Comparison of ENCODE assay signal across 11 mouse cellular contexts in the genomic region with DNA sequence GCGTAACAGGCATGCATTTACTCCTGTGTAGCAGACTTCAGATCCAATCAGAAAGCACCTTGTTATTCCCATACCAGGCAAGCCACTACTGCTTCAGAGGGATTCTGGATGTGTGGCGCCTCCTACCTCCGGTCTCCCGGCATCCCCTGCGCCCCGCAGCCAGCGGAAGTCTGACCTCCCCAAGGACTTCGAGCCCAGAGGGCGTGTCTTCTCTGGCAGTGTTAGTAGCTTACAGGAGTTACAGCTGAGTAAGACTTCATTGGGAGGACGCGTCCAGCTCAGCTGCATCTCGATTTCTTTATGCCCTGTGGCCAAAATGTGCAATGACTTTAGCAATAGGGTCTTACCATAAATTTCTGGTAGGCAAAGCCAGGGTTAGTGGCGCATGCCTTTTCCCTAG. TPM values are rescaled to one million over a fixed set of nuclear protein-coding genes. Genes with fewer than 3 reads are reported as not detected.
A peak's percentile ranks its signal among the peaks of the same experiment; 100 is the strongest.
DNase-seq lines count a peak whose midpoint lies in the region; ATAC-seq and TF ChIP-seq lines count a peak whose summit lies in the region.
"Had no signal": no experiment of that assay in that cellular context is flagged by ENCODE, and none has a peak within 500 bp of the region (broad histone marks: within the 10 kb centered on the region; RNA-seq: fewer than 3 reads in every experiment).

No protein-coding gene starts in this region.

- no peaks in the 10 kb centered on the region for H3K79me2 ChIP-seq in heart, adult 2 months (replicated peaks; ENCODE audit: control insufficient read depth, insufficient read depth, low read length)
- no peaks in the 10 kb centered on the region; the same call in 1 of the 2 replicates for H3K79me2 ChIP-seq in MEL (ENCODE audit: control insufficient read depth, insufficient read depth, low read length, poor library complexity)

- TF ChIP-seq POLR2A in heart, adult 2 months (IDR thresholded peaks at IDR 0.05; ENCODE audit: insufficient read depth, low read depth, low read length): peak; percentile 43; the same call in 1 of the 2 replicates
- TF ChIP-seq POLR2A in MEL (IDR thresholded peaks at IDR 0.05; ENCODE audit: control insufficient read depth in 1 of 2, insufficient read depth in 1 of 2, low read depth in 1 of 2, low read length in 2 of 2, poor library complexity in 1 of 2): peak; percentile 37 to 79; a peak in 2 of 4 replicates

- no peak overlapping the region for H3K27ac ChIP-seq in heart, adult 2 months
- no peak overlapping the region for H3K27ac ChIP-seq in heart, embryonic 11.5 days (ENCODE audit: low read depth, low read length)
- H3K27ac ChIP-seq in MEL (ENCODE audit: control insufficient read depth, low read depth, low read length): 0 out of 2 replicates have a peak overlapping the region, but pooled peaks have one; percentile 25
- H3K27ac ChIP-seq in heart, postnatal 0 days (ENCODE audit: low read depth): no peak overlapping the region
- H3K27ac ChIP-seq in lung, postnatal 0 days (ENCODE audit: low read length): no peak overlapping the region
- H3K27ac ChIP-seq in midbrain, embryonic 10.5 days (replicated peaks): no peak overlapping the region
- H3K27ac ChIP-seq: neural tube, embryonic 15.5 days had no signal

- H3K27me3 ChIP-seq in heart, adult 2 months (ENCODE audit: control insufficient read depth, insufficient read depth, low read length): no peaks in the 10 kb centered on the region; the same call in 1 of the 2 replicates
- no peaks in the 10 kb centered on the region for H3K27me3 ChIP-seq in heart, embryonic 11.5 days (ENCODE audit: control insufficient read depth, insufficient read depth, low read length)
- H3K27me3 ChIP-seq in MEL (ENCODE audit: control insufficient read depth in 1 of 2, insufficient read depth in 2 of 2, low read length in 2 of 2): peaks cover 0 to 1% of the 10 kb centered on the region in 2 experiments; a peak in 2 of 4 replicates
- no peaks in the 10 kb centered on the region for H3K27me3 ChIP-seq in heart, postnatal 0 days (ENCODE audit: control insufficient read depth, insufficient read depth, low read length)
- H3K27me3 ChIP-seq in lung, postnatal 0 days (replicated peaks; ENCODE audit: insufficient read depth, low read length): no peaks in the 10 kb centered on the region
- no peaks in the 10 kb centered on the region for H3K27me3 ChIP-seq in midbrain, embryonic 10.5 days (ENCODE audit: low read depth, poor library complexity, severe bottlenecking)
- H3K27me3 ChIP-seq: neural tube, embryonic 15.5 days had no signal

- 39% methylated on average over 13 of the region's 13 CpGs for WGBS in heart, adult 2 months
- 64% methylated on average over 13 of the region's 13 CpGs for WGBS in heart, embryonic 11.5 days (ENCODE audit: insufficient replicate concordance)
- WGBS in heart, postnatal 0 days: 62% methylated on average over 13 of the region's 13 CpGs
- WGBS in lung, postnatal 0 days: 58% methylated on average over 13 of the region's 13 CpGs
- WGBS in midbrain, embryonic 10.5 days: 74% methylated on average over 13 of the region's 13 CpGs

- TF ChIP-seq RAD21 in MEL (IDR thresholded peaks at IDR 0.05; ENCODE audit: low read depth, low read length): no peak

- TF ChIP-seq EP300 in heart, adult 2 months (IDR thresholded peaks at IDR 0.05; ENCODE audit: insufficient read depth, low read depth, low read length): no peak
- 0 out of 4 replicates have a peak, but pooled peaks of 1 of the 2 experiments have one; percentile 20 for TF ChIP-seq EP300 in MEL (IDR thresholded peaks at IDR 0.05; ENCODE audit: low read depth in 1 of 2, low read length in 2 of 2)
- TF ChIP-seq EP300 in heart, postnatal 0 days (IDR thresholded peaks at IDR 0.05; ENCODE audit: low read depth): no peak
- no peak for TF ChIP-seq EP300 in lung, postnatal 0 days (IDR thresholded peaks at IDR 0.05)

- H3K4me3 ChIP-seq in heart, adult 2 months: no peak overlapping the region
- H3K4me3 ChIP-seq in heart, embryonic 11.5 days (ENCODE audit: low read depth, low read length): no peak overlapping the region
- H3K4me3 ChIP-seq in MEL (ENCODE audit: control insufficient read depth in 1 of 2, insufficient read depth in 1 of 2, low read depth in 2 of 2, low read length in 2 of 2): peak overlapping the region; percentile 51 to 52
- no peak overlapping the region for H3K4me3 ChIP-seq in heart, postnatal 0 days (ENCODE audit: low read depth, low read length)
- H3K4me3 ChIP-seq in lung, postnatal 0 days (ENCODE audit: low read depth, low read length): no peak overlapping the region
- H3K4me3 ChIP-seq in midbrain, embryonic 10.5 days: no peak overlapping the region
- H3K4me3 ChIP-seq: erythroblast, embryonic 14.5 days; neural tube, embryonic 15.5 days had no signal

- ATAC-seq in heart, embryonic 11.5 days (replicated peaks; ENCODE audit: insufficient number of reproducible peaks, low FRiP score, low TSS enrichment): no peak
- peak; percentile 58; the same call in 1 of the 2 replicates for ATAC-seq in heart, postnatal 0 days (ENCODE audit: insufficient read depth, low read depth)
- ATAC-seq in lung, postnatal 0 days: peak; percentile 84
- ATAC-seq in cerebellum, adult (ENCODE audit: insufficient number of reproducible peaks, low FRiP score, low TSS enrichment): no peak

- H3K36me3 ChIP-seq in heart, adult 2 months (ENCODE audit: control insufficient read depth, insufficient read depth, low read length): no peaks in the 10 kb centered on the region; the same call in 1 of the 2 replicates
- H3K36me3 ChIP-seq in heart, embryonic 11.5 days (ENCODE audit: control insufficient read depth, insufficient read depth, low read length): no peaks in the 10 kb centered on the region
- peaks cover 0 to 16% of the 10 kb centered on the region in 2 experiments; a peak in 2 of 4 replicates for H3K36me3 ChIP-seq in MEL (ENCODE audit: control insufficient read depth in 1 of 2, insufficient read depth in 2 of 2, low read length in 2 of 2)
- H3K36me3 ChIP-seq in heart, postnatal 0 days (replicated peaks; ENCODE audit: control insufficient read depth, insufficient read depth, low read length): no peaks in the 10 kb centered on the region
- H3K36me3 ChIP-seq in lung, postnatal 0 days (ENCODE audit: insufficient read depth, low read length): no peaks in the 10 kb centered on the region
- H3K36me3 ChIP-seq in midbrain, embryonic 10.5 days: no peaks in the 10 kb centered on the region
- H3K36me3 ChIP-seq: neural tube, embryonic 15.5 days had no signal

- no peaks in the 10 kb centered on the region for H3K9me3 ChIP-seq in heart, embryonic 11.5 days (replicated peaks; ENCODE audit: control insufficient read depth, low read length)
- no peaks in the 10 kb centered on the region for H3K9me3 ChIP-seq in MEL (replicated peaks; ENCODE audit: insufficient read depth, low read length)
- no peaks in the 10 kb centered on the region for H3K9me3 ChIP-seq in heart, postnatal 0 days (replicated peaks; ENCODE audit: control insufficient read depth, low read length)
- no peaks in the 10 kb centered on the region for H3K9me3 ChIP-seq in lung, postnatal 0 days (ENCODE audit: low read length)
- no peaks in the 10 kb centered on the region for H3K9me3 ChIP-seq in midbrain, embryonic 10.5 days (replicated peaks)
- H3K9me3 ChIP-seq: neural tube, embryonic 15.5 days had no signal

- H3K9ac ChIP-seq in heart, adult 2 months (ENCODE audit: low read depth, low read length): no peak overlapping the region
- no peak overlapping the region for H3K9ac ChIP-seq in heart, embryonic 11.5 days (ENCODE audit: low read depth, low read length)
- H3K9ac ChIP-seq in MEL (ENCODE audit: control insufficient read depth, low read depth, low read length, poor library complexity, severe bottlenecking): peak overlapping the region; percentile 60
- H3K9ac ChIP-seq in heart, postnatal 0 days (replicated peaks; ENCODE audit: low read depth, low read length): no peak overlapping the region
- no peak overlapping the region for H3K9ac ChIP-seq in lung, postnatal 0 days (replicated peaks; ENCODE audit: low read depth)
- H3K9ac ChIP-seq: neural tube, embryonic 15.5 days had no signal

- peak; percentile 45 to 58 for DNase-seq in heart, adult 2 months
- peak; percentile 92 for DNase-seq in MEL (ENCODE audit: low read depth, low spot score)
- DNase-seq in heart, postnatal 0 days (ENCODE audit: low spot score): no peak
- peak; percentile 40 for DNase-seq in lung, postnatal 0 days (ENCODE audit: low spot score)
- no peak for DNase-seq in frontal cortex, postnatal 36 days (ENCODE audit: low spot score in 2 of 2)
- no peak for DNase-seq in midbrain, embryonic 10.5 days (ENCODE audit: low spot score)
- DNase-seq: thymus, adult 18-20 months had no signal

- H3K4me1 ChIP-seq in heart, adult 2 months (ENCODE audit: control insufficient read depth, insufficient read depth, low read length): peaks cover 8% of the 10 kb centered on the region
- peaks cover 11% of the 10 kb centered on the region for H3K4me1 ChIP-seq in heart, embryonic 11.5 days (ENCODE audit: control insufficient read depth, insufficient read depth, low read length)
- H3K4me1 ChIP-seq in MEL (ENCODE audit: control insufficient read depth in 1 of 2, insufficient read depth in 2 of 2, low read length in 2 of 2): peaks cover 0 to 25% of the 10 kb centered on the region in 2 experiments; a peak in 3 of 4 replicates
- peaks cover 7% of the 10 kb centered on the region; the same call in 1 of the 2 replicates for H3K4me1 ChIP-seq in heart, postnatal 0 days (ENCODE audit: control insufficient read depth, insufficient read depth)
- H3K4me1 ChIP-seq in lung, postnatal 0 days (ENCODE audit: insufficient read depth, low read depth, low read length): no peaks in the 10 kb centered on the region
- no peaks in the 10 kb centered on the region for H3K4me1 ChIP-seq in midbrain, embryonic 10.5 days
- H3K4me1 ChIP-seq: neural tube, embryonic 15.5 days had no signal

- intact Hi-C loops in heart, adult 2 months (cut with DNase I): loop anchor here (5.0 kb wide), 1 partner anchor 45 kb away; no protein-coding TSS in a partner anchor

- H3K4me2 ChIP-seq in heart, embryonic 11.5 days: no peak overlapping the region
- no peak overlapping the region for H3K4me2 ChIP-seq in heart, postnatal 0 days (ENCODE audit: low read depth, low read length)
- no peak overlapping the region for H3K4me2 ChIP-seq in lung, postnatal 0 days (replicated peaks; ENCODE audit: low read depth, low read length)
- H3K4me2 ChIP-seq: neural tube, embryonic 15.5 days had no signal

- no peak for TF ChIP-seq CTCF in heart, adult 2 months (IDR thresholded peaks at IDR 0.05)
- TF ChIP-seq CTCF in MEL (IDR thresholded peaks at IDR 0.05 in 2 of 3, conservative IDR thresholded peaks at IDR 0.05 in 1 of 3; ENCODE audit: control insufficient read depth in 1 of 3, insufficient read depth in 1 of 3, low read depth in 2 of 3, low read length in 3 of 3, poor library complexity in 1 of 3, severe bottlenecking in 1 of 3): no peak
- no peak for TF ChIP-seq CTCF in heart, postnatal 0 days (IDR thresholded peaks at IDR 0.05; ENCODE audit: low read depth)
- TF ChIP-seq CTCF in lung, postnatal 0 days (IDR thresholded peaks at IDR 0.05): 0 out of 2 replicates have a peak, but pooled peaks have one; percentile 11

RNA-seq across cellular contexts. Expression of gene Socs5, which starts 50.3 kb away (rescaled TPM):
- total RNA-seq in heart, adult 2 months (2021): 10 to 100 TPM; 28.1 to 39.1 TPM
- polyA plus RNA-seq in heart, adult 2 months (2012; rRNA removed): 10.5 and 19.0 TPM in 2 replicates
- 11.2 and 11.9 TPM in 2 replicates for polyA plus RNA-seq in heart, embryonic 11.5 days (2014; fragmentation: Nextera tagmentation; extraction: Ambion mirVana)
- total RNA-seq in MEL (2012; rRNA removed): 6.0 and 6.4 TPM in 2 replicates
- 1 to 10 TPM in 1 of 2 experiments, not detected in 1; 9.7 TPM for polyA plus RNA-seq in MEL (2012; ENCODE audit: insufficient read depth in 1 of 2, insufficient read length in 2 of 2, low read depth in 1 of 2, low replicate concordance in 2 of 2, missing spikeins in 1 of 2)
- total RNA-seq in heart, postnatal 0 days (2014; rRNA removed; ENCODE audit: low replicate concordance): 11.4 and 17.7 TPM in 2 replicates
- 7.3 and 7.9 TPM in 2 replicates for polyA plus RNA-seq in heart, postnatal 0 days (2015; fragmentation: Nextera tagmentation; extraction: Ambion mirVana)
- 9.5 and 10.5 TPM in 2 replicates for polyA plus RNA-seq in lung, postnatal 0 days (2015; fragmentation: Nextera tagmentation; extraction: Ambion mirVana)
- 8.5 and 8.9 TPM in 2 replicates for polyA plus RNA-seq in midbrain, embryonic 10.5 days (2016; fragmentation: Nextera tagmentation; extraction: Ambion mirVana)

Comparison
In these comparisons a context has a peak if more than half of its experiments do, and no peak if none do; other contexts are left out.
1. DNase-seq: peak in heart, adult 2 months (2 of 2), MEL (single experiment) and lung, postnatal 0 days (single experiment); none in heart, postnatal 0 days (single experiment), frontal cortex, postnatal 36 days (0 of 2) and midbrain, embryonic 10.5 days (single experiment).
2. ATAC-seq: peak in heart, postnatal 0 days (single experiment) and lung, postnatal 0 days (single experiment); none in heart, embryonic 11.5 days (single experiment) and cerebellum, adult (single experiment).
3. H3K4me3 ChIP-seq: peak in MEL (2 of 2); none in heart, adult 2 months (single experiment), heart, embryonic 11.5 days (single experiment), heart, postnatal 0 days (single experiment), lung, postnatal 0 days (single experiment) and midbrain, embryonic 10.5 days (single experiment).